In genomic region chr19:6067011-6067723, GRCm38 (mm10) we compare ENCODE assay signal across 8 mouse cellular contexts. TPM values are rescaled to one million over a fixed set of nuclear protein-coding genes. Genes with fewer than 3 reads are reported as not detected.
DNase-seq lines count a peak whose midpoint lies in the region; ATAC-seq lines count a peak whose summit lies in the region.

No protein-coding gene starts in this region.

- under 1% methylated on average over 30 of the region's 30 CpGs for WGBS in hindbrain, embryonic 13.5 days

- peak; percentile 80 for ATAC-seq in hindbrain, embryonic 13.5 days (ENCODE audit: low FRiP score)

- H3K27me3 ChIP-seq in hindbrain, embryonic 13.5 days: no peaks in the 10 kb centered on the region

- H3K9me3 ChIP-seq in hindbrain, embryonic 13.5 days: no peaks in the 10 kb centered on the region

- H3K9ac ChIP-seq in hindbrain, embryonic 13.5 days: peak overlapping the region; percentile 87

- DNase-seq in T-cell, adult 2 months (ENCODE audit: low spot score): peak; percentile 84
- peak; percentile 92 for DNase-seq in cerebellum, adult 9-10 months
- DNase-seq in frontal cortex, adult 2 months (ENCODE audit: extremely low spot score in 1 of 2, low spot score in 1 of 2): peak; percentile 75 to 89
- peak; percentile 75 to 81 for DNase-seq in layer of hippocampus, postnatal 36 days
- DNase-seq in lung, postnatal 25 days (ENCODE audit: low spot score): peak; percentile 79
- peak; percentile 87 for DNase-seq in retina, postnatal 1 day
- peak; percentile 96 for DNase-seq in thymus, postnatal 4 days

- peak overlapping the region; percentile 93 for H3K27ac ChIP-seq in hindbrain, embryonic 13.5 days

- peaks cover 32% of the 10 kb centered on the region for H3K36me3 ChIP-seq in hindbrain, embryonic 13.5 days

- peak overlapping the region; percentile 92 for H3K4me2 ChIP-seq in hindbrain, embryonic 13.5 days

- peaks cover 51% of the 10 kb centered on the region for H3K4me1 ChIP-seq in hindbrain, embryonic 13.5 days (replicated peaks)

- peak overlapping the region; percentile 60 for H3K4me3 ChIP-seq in hindbrain, embryonic 13.5 days

RNA-seq across cellular contexts. Expression of gene Tm7sf2, which starts 1.0 kb away (rescaled TPM):
- polyA plus RNA-seq in frontal cortex, adult 2 months (2012; rRNA removed): 50.2 and 52.4 TPM in 2 replicates
- polyA plus RNA-seq in hindbrain, embryonic 13.5 days (2015; fragmentation: Nextera tagmentation; extraction: Ambion mirVana): 50.4 and 51.6 TPM in 2 replicates
- total RNA-seq in layer of hippocampus, postnatal 36 days (2021): 10 to 100 TPM; 26.4 to 34.2 TPM

RNA-seq across cellular contexts. Expression of gene Znhit2, which starts 6.2 kb away (rescaled TPM):
- polyA plus RNA-seq in frontal cortex, adult 2 months (2012; rRNA removed): 48.4 and 51.7 TPM in 2 replicates
- 30.7 and 34.7 TPM in 2 replicates for polyA plus RNA-seq in hindbrain, embryonic 13.5 days (2015; fragmentation: Nextera tagmentation; extraction: Ambion mirVana)
- 10 to 100 TPM; 33.1 to 35.2 TPM for total RNA-seq in layer of hippocampus, postnatal 36 days (2021)

RNA-seq across cellular contexts. Expression of gene Fau, which starts 9.5 kb away (rescaled TPM):
- 873 and 951 TPM in 2 replicates for polyA plus RNA-seq in frontal cortex, adult 2 months (2012; rRNA removed)
- polyA plus RNA-seq in hindbrain, embryonic 13.5 days (2015; fragmentation: Nextera tagmentation; extraction: Ambion mirVana): 648 and 656 TPM in 2 replicates
- 100 to 1,000 TPM; 676 to 701 TPM for total RNA-seq in layer of hippocampus, postnatal 36 days (2021)

RNA-seq across cellular contexts. Expression of gene Mrpl49, which starts 9.6 kb away (rescaled TPM):
- polyA plus RNA-seq in frontal cortex, adult 2 months (2012; rRNA removed): 44.3 and 44.4 TPM in 2 replicates
- 64.6 and 68.9 TPM in 2 replicates for polyA plus RNA-seq in hindbrain, embryonic 13.5 days (2015; fragmentation: Nextera tagmentation; extraction: Ambion mirVana)
- total RNA-seq in layer of hippocampus, postnatal 36 days (2021): 10 to 100 TPM; 46.8 to 47.9 TPM

RNA-seq across cellular contexts. Expression of gene Vps51, which starts 9.9 kb away (rescaled TPM):
- 98.8 and 105 TPM in 2 replicates for polyA plus RNA-seq in frontal cortex, adult 2 months (2012; rRNA removed)
- polyA plus RNA-seq in hindbrain, embryonic 13.5 days (2015; fragmentation: Nextera tagmentation; extraction: Ambion mirVana): 81.8 and 85.5 TPM in 2 replicates
- 10 to 100 TPM; 85.3 to 88.8 TPM for total RNA-seq in layer of hippocampus, postnatal 36 days (2021)

Comparison
In these comparisons a context has a peak if more than half of its experiments do, and no peak if none do; other contexts are left out.
1. Peak in every context shown above with its lines: DNase-seq, ATAC-seq, H3K4me3 ChIP-seq and H3K27ac ChIP-seq.